Mouse (Mus musculus): Measurements from ENCODE around the gene AW822073.

- no peak for TF ChIP-seq ZNF384 (IDR thresholded peaks at IDR 0.05; ENCODE audit: low read depth, low read length)
- no peak for TF ChIP-seq CHD2 (IDR thresholded peaks at IDR 0.05; ENCODE audit: low read depth, low read length)
- no peak for TF ChIP-seq MAFK (IDR thresholded peaks at IDR 0.05; ENCODE audit: insufficient read depth, low read depth, low read length)
- TF ChIP-seq ZC3H11A (IDR thresholded peaks at IDR 0.05; ENCODE audit: borderline replicate concordance, low read depth, low read length): no peak
- no peak for TF ChIP-seq HCFC1 (IDR thresholded peaks at IDR 0.05; ENCODE audit: borderline replicate concordance, insufficient read depth, low read length)
These were observed 14.2 kb downstream of the AW822073 start for GRCm38 (mm10) chr10:58210514-58210913.

Data from ES-E14 (cell line).